Mouse (Mus musculus): ENCODE data around the gene Actbl2. TPM values are rescaled to one million over a fixed set of nuclear protein-coding genes. Genes with fewer than 3 reads are reported as not detected.

Gene Actbl2
- polyA plus RNA-seq, 1 experiment, result not detected

- Histone ChIP-seq H3K4me3 (ENCODE audit: insufficient read depth, low read length) (no peak overlapping the region), H3K27ac (ENCODE audit: insufficient read depth, low read length) (no peak overlapping the region), H3K4me1 (ENCODE audit: control insufficient read depth, insufficient read depth, low read length) (0 out of 2 replicates have a peak, but pooled peaks cover 3% of the 10 kb centered on the region)
- TF ChIP-seq POLR2A (IDR thresholded peaks at IDR 0.05; ENCODE audit: low read depth, low read length) (no peak), CTCF (IDR thresholded peaks at IDR 0.05; ENCODE audit: borderline replicate concordance, insufficient read depth, low read length) (no peak)
Observed at GRCm38 (mm10) chr13:111266855-111267254, 12.0 kb downstream of the Actbl2 start.

DNA sequence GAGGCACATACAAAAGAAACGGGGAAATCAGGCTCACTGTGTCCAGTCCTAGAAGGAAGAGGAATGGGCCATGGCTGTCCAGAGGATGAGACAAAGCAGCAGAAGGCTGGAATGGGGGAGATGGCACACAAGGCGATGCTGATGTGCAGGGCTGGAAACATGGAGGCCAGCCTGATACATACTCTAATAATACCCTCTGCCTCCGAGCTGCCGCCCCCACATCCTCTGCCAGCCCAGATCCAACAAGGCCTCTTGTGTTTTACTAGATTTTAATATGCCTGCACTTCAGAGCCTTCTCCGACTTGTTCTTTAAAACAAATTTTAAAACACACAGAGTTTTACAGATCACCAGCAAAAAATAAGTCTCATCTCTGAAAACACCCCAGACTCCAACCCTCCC, 14.2 kb downstream of the Actbl2 start:
- no peak overlapping the region for H3K4me3 ChIP-seq (ENCODE audit: insufficient read depth, low read length)
- no peak overlapping the region for H3K27ac ChIP-seq (ENCODE audit: insufficient read depth, low read length)

GRCm38 (mm10) chr13:111269789-111270335, 15.0 kb downstream of the Actbl2 start:
- H3K27ac ChIP-seq (ENCODE audit: insufficient read depth, low read length), result no peak overlapping the region
- TF ChIP-seq POLR2A (IDR thresholded peaks at IDR 0.05; ENCODE audit: low read depth, low read length) (no peak), CTCF (IDR thresholded peaks at IDR 0.05; ENCODE audit: borderline replicate concordance, insufficient read depth, low read length) (no peak)
- peaks cover 3% of the 10 kb centered on the region; the same call in 1 of the 2 replicates for H3K4me1 ChIP-seq (ENCODE audit: control insufficient read depth, insufficient read depth, low read length)
- no peak overlapping the region for H3K4me3 ChIP-seq (ENCODE audit: insufficient read depth, low read length)

More for the DNA sequence above, 14.2 kb downstream of the Actbl2 start:
- peaks cover 3% of the 10 kb centered on the region; the same call in 1 of the 2 replicates for H3K4me1 ChIP-seq (ENCODE audit: control insufficient read depth, insufficient read depth, low read length)
- TF ChIP-seq CTCF (IDR thresholded peaks at IDR 0.05; ENCODE audit: borderline replicate concordance, insufficient read depth, low read length) (no peak), POLR2A (IDR thresholded peaks at IDR 0.05; ENCODE audit: low read depth, low read length) (no peak)

DNA sequence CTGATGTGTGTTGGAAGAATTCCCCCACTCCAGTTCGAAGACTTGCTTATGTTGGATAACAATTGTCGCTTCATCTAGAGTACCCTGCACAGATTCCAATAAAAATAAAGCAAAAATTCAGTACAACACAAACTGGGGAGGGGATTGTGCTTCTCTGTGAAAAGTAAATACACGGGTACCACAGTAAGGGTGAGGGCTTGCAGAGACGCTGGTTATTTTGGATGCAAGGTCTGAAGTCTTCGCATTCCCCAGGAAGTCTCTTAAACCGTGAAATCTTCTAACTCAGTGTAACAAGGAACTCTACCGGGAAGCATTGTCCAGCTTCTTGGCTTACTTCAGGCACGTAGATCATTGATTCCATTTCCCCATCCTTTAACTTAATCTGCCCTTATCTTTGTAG, 17.1 kb downstream of the Actbl2 start:
- TF ChIP-seq POLR2A (IDR thresholded peaks at IDR 0.05; ENCODE audit: low read depth, low read length) (no peak), CTCF (IDR thresholded peaks at IDR 0.05; ENCODE audit: borderline replicate concordance, insufficient read depth, low read length) (no peak)
- Histone ChIP-seq H3K4me3 (ENCODE audit: insufficient read depth, low read length) (no peak overlapping the region), H3K27ac (ENCODE audit: insufficient read depth, low read length) (no peak overlapping the region), H3K4me1 (ENCODE audit: control insufficient read depth, insufficient read depth, low read length) (no peaks in the 10 kb centered on the region; the same call in 1 of the 2 replicates)

GRCm38 (mm10) chr13:111286461-111287385, 31.9 kb downstream of the Actbl2 start:
- Histone ChIP-seq H3K4me1 (ENCODE audit: control insufficient read depth, insufficient read depth, low read length) (no peaks in the 10 kb centered on the region), H3K4me3 (ENCODE audit: insufficient read depth, low read length) (no peak overlapping the region), H3K27ac (ENCODE audit: insufficient read depth, low read length) (no peak overlapping the region)
- TF ChIP-seq CTCF (IDR thresholded peaks at IDR 0.05; ENCODE audit: borderline replicate concordance, insufficient read depth, low read length) (no peak), POLR2A (IDR thresholded peaks at IDR 0.05; ENCODE audit: low read depth, low read length) (no peak)

- Histone ChIP-seq H3K4me1 (ENCODE audit: control insufficient read depth, insufficient read depth, low read length) (peaks cover 2% of the 10 kb centered on the region; the same call in 1 of the 2 replicates), H3K27ac (ENCODE audit: insufficient read depth, low read length) (no peak overlapping the region), H3K4me3 (ENCODE audit: insufficient read depth, low read length) (no peak overlapping the region)
- no peak for TF ChIP-seq POLR2A (IDR thresholded peaks at IDR 0.05; ENCODE audit: low read depth, low read length)
- TF ChIP-seq CTCF (IDR thresholded peaks at IDR 0.05; ENCODE audit: borderline replicate concordance, insufficient read depth, low read length), result no peak
Observed at GRCm38 (mm10) chr13:111291161-111291957, 36.5 kb downstream of the Actbl2 start.

GRCm38 (mm10) chr13:111291958-111292493, 37.2 kb downstream of the Actbl2 start:
- TF ChIP-seq CTCF (IDR thresholded peaks at IDR 0.05; ENCODE audit: borderline replicate concordance, insufficient read depth, low read length) (no peak), POLR2A (IDR thresholded peaks at IDR 0.05; ENCODE audit: low read depth, low read length) (no peak)

DNA sequence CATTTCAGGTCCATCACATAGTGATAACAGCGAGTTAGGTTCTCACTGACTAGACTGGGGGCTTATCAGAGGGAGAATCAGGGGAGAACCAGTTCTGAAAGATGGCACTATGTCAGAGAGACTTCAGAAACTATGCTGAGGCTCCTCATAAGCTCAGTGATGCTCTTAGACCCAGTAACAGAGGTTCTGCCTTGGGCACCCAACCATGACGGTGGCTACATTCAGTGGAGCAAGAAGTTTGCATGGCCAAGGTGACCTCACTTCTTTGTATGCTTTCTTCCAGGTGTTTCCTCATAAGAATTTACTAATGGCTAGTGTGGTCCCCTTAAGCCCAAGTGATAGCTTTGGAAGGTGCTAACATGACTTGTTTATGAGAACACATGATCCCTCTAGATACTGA, 38.7 kb downstream of the Actbl2 start:
- Histone ChIP-seq H3K27ac (ENCODE audit: insufficient read depth, low read length) (no peak overlapping the region), H3K4me3 (ENCODE audit: insufficient read depth, low read length) (no peak overlapping the region), H3K4me1 (ENCODE audit: control insufficient read depth, insufficient read depth, low read length) (peaks cover 2% of the 10 kb centered on the region; the same call in 1 of the 2 replicates)
- TF ChIP-seq POLR2A (IDR thresholded peaks at IDR 0.05; ENCODE audit: low read depth, low read length), result no peak
- TF ChIP-seq CTCF (IDR thresholded peaks at IDR 0.05; ENCODE audit: borderline replicate concordance, insufficient read depth, low read length), result no peak

More at GRCm38 (mm10) chr13:111291958-111292493, 37.2 kb downstream of the Actbl2 start:
- Histone ChIP-seq H3K4me3 (ENCODE audit: insufficient read depth, low read length) (no peak overlapping the region), H3K27ac (ENCODE audit: insufficient read depth, low read length) (no peak overlapping the region), H3K4me1 (ENCODE audit: control insufficient read depth, insufficient read depth, low read length) (peaks cover 2% of the 10 kb centered on the region; the same call in 1 of the 2 replicates)

DNA sequence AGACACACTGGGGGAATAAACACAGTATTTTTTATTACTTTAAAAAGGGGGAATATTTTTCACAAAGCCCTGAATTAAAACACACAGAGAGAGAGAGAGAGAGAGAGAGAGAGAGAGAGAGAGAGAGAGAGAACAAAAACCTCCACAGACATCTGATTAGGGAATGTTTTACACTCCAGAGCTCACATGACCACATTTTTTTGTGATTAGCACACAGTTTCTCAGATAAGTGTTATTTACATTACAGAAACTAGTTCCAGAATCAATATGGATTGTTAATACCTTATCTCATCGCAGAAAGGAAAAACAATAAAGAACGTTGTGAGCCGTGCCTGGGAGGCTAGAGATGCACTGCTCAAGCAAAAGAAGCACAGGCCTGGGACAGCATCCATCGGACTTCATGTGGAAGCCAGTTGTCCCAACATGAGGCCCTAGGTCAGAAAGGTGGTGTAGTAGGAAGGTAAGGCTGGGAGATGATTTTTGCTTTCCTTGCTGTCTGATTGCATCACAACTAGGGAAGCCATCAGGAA, 40.2 kb downstream of the Actbl2 start:
- TF ChIP-seq CTCF (IDR thresholded peaks at IDR 0.05; ENCODE audit: borderline replicate concordance, insufficient read depth, low read length), result no peak
- TF ChIP-seq POLR2A (IDR thresholded peaks at IDR 0.05; ENCODE audit: low read depth, low read length), result no peak
- H3K4me1 ChIP-seq (ENCODE audit: control insufficient read depth, insufficient read depth, low read length), result peaks cover 2% of the 10 kb centered on the region; the same call in 1 of the 2 replicates
- H3K4me3 ChIP-seq (ENCODE audit: insufficient read depth, low read length), result no peak overlapping the region
- no peak overlapping the region for H3K27ac ChIP-seq (ENCODE audit: insufficient read depth, low read length)

All from embryonic fibroblast, embryonic 13.5 days (primary cell).